Mouse (Mus musculus) midbrain, embryonic 13.5 days (tissue): ENCODE results near the gene Ucma. TPM values are rescaled to one million over a fixed set of nuclear protein-coding genes. Genes with fewer than 3 reads are reported as not detected.

Source experiments
- ATAC-seq: fragments of 200-750 bp; cut with Nextera tagmentation; 2 replicates; pipeline ENCODE4 v1.8.0; 2017; ENCODE audit warnings: mild to moderate bottlenecking, moderate TSS enrichment, moderate library complexity
- H3K27ac ChIP-seq: fragments of 300-500 bp; sonication (generic); 2 replicates; pipeline ENCODE4 v1.5.1; 2015; ENCODE audit warnings: inconsistent platforms, mild to moderate bottlenecking, moderate library complexity
- H3K27me3 ChIP-seq: fragments of 300-500 bp; sonication (generic); 2 replicates; pipeline ENCODE4 v1.6.1; 2015; ENCODE audit warnings: mild to moderate bottlenecking, inconsistent platforms
- H3K36me3 ChIP-seq: fragments of 300-500 bp; sonication (generic); 2 replicates; pipeline ENCODE4 v1.6.1; 2015; ENCODE audit warnings: mild to moderate bottlenecking, inconsistent platforms
- H3K4me1 ChIP-seq: fragments of 300-500 bp; sonication (generic); replicated peaks from 2 replicates; pipeline ENCODE4 v1.6.1; 2015; ENCODE audit warnings: inconsistent platforms
- H3K4me2 ChIP-seq: fragments of 300-500 bp; sonication (generic); replicated peaks from 2 replicates; pipeline ENCODE4 v1.6.1; 2015; ENCODE audit warnings: moderate library complexity, mild to moderate bottlenecking, inconsistent platforms
- H3K4me3 ChIP-seq: fragments of 300-500 bp; sonication (generic); replicated peaks from 2 replicates; pipeline ENCODE4 v1.5.1; 2015; ENCODE audit warnings: mild to moderate bottlenecking, inconsistent platforms
- H3K9ac ChIP-seq: fragments of 300-500 bp; sonication (generic); replicated peaks from 2 replicates; pipeline ENCODE4 v1.6.1; 2015; ENCODE audit warnings: mild to moderate bottlenecking, inconsistent platforms
- H3K9me3 ChIP-seq: fragments of 300-500 bp; sonication (generic); 2 replicates; pipeline ENCODE4 v1.6.1; 2016; ENCODE audit warnings: mild to moderate bottlenecking, inconsistent platforms
- WGBS: fragments of 180-500 bp; shearing (Covaris S2); methylation state at CpG from one replicate; pipeline ENCODE4 v1.1.7; 2015; 5-methylcytosine and 5-hydroxymethylcytosine counted together
- polyA plus RNA-seq: library from polyadenylated mRNA; unstranded; fragments of >200 nt; fragmentation: Nextera tagmentation; extraction: Ambion mirVana; gene quantifications from 2 replicates; pipeline ENCODE4 v1.2.1, GENCODE M21; 2015

Gene Ucma
- polyA plus RNA-seq, 1 experiment from 2014 or later: not detected

DNA sequence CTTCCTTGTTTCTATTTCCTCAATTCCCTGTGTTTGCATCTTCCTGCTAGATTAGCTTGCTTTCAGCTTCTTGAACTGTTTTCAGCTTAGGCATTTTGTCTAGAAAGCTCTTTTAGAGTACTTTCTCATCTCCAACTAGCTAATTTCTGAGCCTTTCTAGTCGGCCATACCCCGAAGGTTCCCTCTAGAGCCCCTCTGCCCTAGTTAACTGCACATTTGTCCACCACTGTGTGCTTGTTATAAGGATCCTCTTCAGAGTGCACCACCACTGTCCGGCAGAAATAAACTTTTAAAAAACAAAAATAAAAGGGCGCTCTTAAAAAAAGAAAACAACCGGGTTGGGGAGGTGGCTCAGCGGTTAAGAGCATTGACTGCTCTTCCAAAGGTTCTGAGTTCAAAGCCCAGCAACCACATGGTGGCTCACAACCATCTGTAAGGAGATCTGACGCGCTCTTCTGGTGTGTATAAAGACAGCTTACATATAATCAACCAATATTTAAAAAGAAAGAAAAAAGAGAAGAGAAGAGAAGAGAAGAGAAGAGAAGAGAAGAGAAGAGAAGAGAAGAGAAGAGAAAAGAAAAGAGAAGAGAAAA is 36.1 kb downstream of the Ucma start:
- Histone ChIP-seq H3K27ac (no peak overlapping the region), H3K27me3 (no peaks in the 10 kb centered on the region), H3K4me2 (peak overlapping the region; percentile 72), H3K4me1 (peaks cover 12% of the 10 kb centered on the region), H3K9ac (peak overlapping the region; percentile 55; the same call in 1 of the 2 replicates), H3K9me3 (no peaks in the 10 kb centered on the region), H3K4me3 (peak overlapping the region; percentile 68), H3K36me3 (peaks cover 14% of the 10 kb centered on the region)
- 17% methylated on average over 8 of the region's 8 CpGs for WGBS
- ATAC-seq: 0 out of 2 replicates have a peak, but pooled peaks have one; percentile 5

- no peak within 1 kb of the TSS for H3K27ac ChIP-seq
- peak; percentile 100 for ATAC-seq
- H3K4me1 ChIP-seq: peaks cover 12% of the 10 kb centered on the region
- 4% methylated on average over 32 of the region's 32 CpGs for WGBS
- peak within 1 kb of the TSS; percentile 55; the same call in 1 of the 2 replicates for H3K9ac ChIP-seq
- no peaks in the 10 kb centered on the region for H3K27me3 ChIP-seq
- no peaks in the 10 kb centered on the region for H3K9me3 ChIP-seq
- H3K4me3 ChIP-seq: peak within 1 kb of the TSS; percentile 68
- H3K4me2 ChIP-seq: peak within 1 kb of the TSS; percentile 72
- H3K36me3 ChIP-seq: peaks cover 12% of the 10 kb centered on the region
Measured at GRCm38 (mm10) chr2:5012491-5013324, 36.8 kb downstream of the Ucma start, which contains the start of gene Mcm10. Gene Mcm10 (minus strand): TSS chr2:5012791.

- peaks cover 12% of the 10 kb centered on the region for H3K4me1 ChIP-seq
- no peaks in the 10 kb centered on the region for H3K36me3 ChIP-seq
- no peak for ATAC-seq
- H3K9me3 ChIP-seq: no peaks in the 10 kb centered on the region
- no peaks in the 10 kb centered on the region for H3K27me3 ChIP-seq
- no peak overlapping the region for H3K4me2 ChIP-seq
- H3K27ac ChIP-seq: no peak overlapping the region
- 84% methylated on average over 7 of the region's 7 CpGs for WGBS
- no peak overlapping the region for H3K4me3 ChIP-seq
- no peak overlapping the region for H3K9ac ChIP-seq
Measured at GRCm38 (mm10) chr2:5014616-5015015, 38.7 kb downstream of the Ucma start.

GRCm38 (mm10) chr2:5015527-5015926 is 39.6 kb downstream of the Ucma start:
- Histone ChIP-seq H3K4me3 (no peak overlapping the region), H3K9me3 (no peaks in the 10 kb centered on the region), H3K36me3 (no peaks in the 10 kb centered on the region), H3K9ac (no peak overlapping the region), H3K27me3 (no peaks in the 10 kb centered on the region), H3K4me1 (peaks cover 12% of the 10 kb centered on the region), H3K4me2 (no peak overlapping the region), H3K27ac (no peak overlapping the region)
- no peak for ATAC-seq
- WGBS: 89% methylated on average over 6 of the region's 6 CpGs

DNA sequence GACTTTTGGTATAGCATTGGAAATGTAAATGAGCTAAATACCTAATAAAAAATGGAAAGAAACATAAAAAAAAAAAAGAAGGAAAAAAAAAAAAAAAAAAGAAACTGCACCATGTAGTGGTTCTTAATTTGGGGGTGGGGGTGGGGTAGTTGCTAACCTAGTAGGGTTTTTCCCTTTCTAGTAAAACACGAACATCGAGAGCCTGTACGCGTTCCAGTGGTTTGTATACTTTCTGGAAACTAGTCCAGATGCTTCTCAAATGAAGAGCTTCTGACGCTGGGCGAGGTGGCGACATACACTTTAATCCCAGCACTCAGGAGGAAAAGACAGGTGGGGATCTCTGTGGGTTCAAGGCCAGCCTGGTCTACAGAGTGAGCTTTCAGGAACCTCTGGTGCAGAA is 41.0 kb downstream of the Ucma start:
- H3K4me1 ChIP-seq: peaks cover 6% of the 10 kb centered on the region
- H3K9me3 ChIP-seq: no peaks in the 10 kb centered on the region
- no peak overlapping the region for H3K9ac ChIP-seq
- 94% methylated on average over 7 of the region's 7 CpGs for WGBS
- ATAC-seq: no peak
- H3K27me3 ChIP-seq: no peaks in the 10 kb centered on the region
- H3K4me3 ChIP-seq: no peak overlapping the region
- no peaks in the 10 kb centered on the region for H3K36me3 ChIP-seq
- H3K27ac ChIP-seq: no peak overlapping the region
- no peak overlapping the region for H3K4me2 ChIP-seq

DNA sequence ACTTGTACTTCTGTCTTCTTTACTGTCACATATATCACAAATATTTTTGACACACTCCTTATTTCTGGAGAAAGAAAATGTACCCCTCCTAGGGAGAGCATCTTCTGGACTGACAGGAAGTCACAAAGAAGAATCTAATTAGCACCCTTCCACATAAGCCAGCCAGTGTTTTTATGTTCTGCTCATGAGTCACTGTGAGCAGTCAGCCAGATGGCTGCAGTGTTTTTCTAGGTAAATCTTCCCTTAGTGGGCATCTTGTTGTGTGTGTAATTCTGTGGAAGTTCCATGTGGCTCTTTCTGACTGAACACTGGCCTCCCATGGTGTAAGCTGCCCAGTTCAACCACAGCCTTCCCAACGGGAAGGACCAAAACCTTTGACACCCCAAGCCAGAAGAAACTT is 43.8 kb downstream of the Ucma start:
- whole genome bisulfite sequencing: 65% methylated on average over 1 of the region's 1 CpGs
- ATAC-seq: no peak
- Histone ChIP-seq H3K4me2 (no peak overlapping the region), H3K9me3 (no peaks in the 10 kb centered on the region), H3K27me3 (no peaks in the 10 kb centered on the region), H3K9ac (no peak overlapping the region), H3K27ac (no peak overlapping the region), H3K4me1 (no peaks in the 10 kb centered on the region), H3K36me3 (no peaks in the 10 kb centered on the region), H3K4me3 (no peak overlapping the region)

DNA sequence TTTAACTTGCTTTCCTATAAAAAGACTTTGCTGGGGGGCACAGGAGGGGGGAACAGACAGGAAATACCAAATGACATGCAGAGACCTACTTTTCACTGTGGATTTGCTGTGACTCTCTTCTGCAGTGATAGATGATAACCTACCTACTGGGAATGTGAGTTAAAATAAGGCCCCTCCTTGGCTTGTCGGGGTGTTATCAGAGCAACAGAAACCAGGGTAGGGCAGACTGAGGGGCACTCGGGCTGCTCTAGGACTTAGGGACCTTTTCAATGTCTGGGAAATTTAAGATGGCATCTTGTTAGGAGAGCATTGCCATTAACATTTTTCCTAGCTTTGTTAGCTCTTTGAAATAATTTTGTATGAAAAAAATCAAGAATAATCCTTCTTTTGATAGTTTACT is 47.4 kb downstream of the Ucma start:
- Histone ChIP-seq H3K4me3 (no peak overlapping the region), H3K9me3 (no peaks in the 10 kb centered on the region), H3K4me1 (no peaks in the 10 kb centered on the region), H3K36me3 (no peaks in the 10 kb centered on the region), H3K27ac (no peak overlapping the region), H3K27me3 (no peaks in the 10 kb centered on the region), H3K4me2 (no peak overlapping the region), H3K9ac (no peak overlapping the region)
- 89% methylated on average over 2 of the region's 2 CpGs for WGBS
- ATAC-seq: no peak

GRCm38 (mm10) chr2:5023699-5024399 is 47.9 kb downstream of the Ucma start:
- Histone ChIP-seq H3K9me3 (no peaks in the 10 kb centered on the region), H3K36me3 (no peaks in the 10 kb centered on the region)
- 85% methylated on average over 14 of the region's 14 CpGs for WGBS

DNA sequence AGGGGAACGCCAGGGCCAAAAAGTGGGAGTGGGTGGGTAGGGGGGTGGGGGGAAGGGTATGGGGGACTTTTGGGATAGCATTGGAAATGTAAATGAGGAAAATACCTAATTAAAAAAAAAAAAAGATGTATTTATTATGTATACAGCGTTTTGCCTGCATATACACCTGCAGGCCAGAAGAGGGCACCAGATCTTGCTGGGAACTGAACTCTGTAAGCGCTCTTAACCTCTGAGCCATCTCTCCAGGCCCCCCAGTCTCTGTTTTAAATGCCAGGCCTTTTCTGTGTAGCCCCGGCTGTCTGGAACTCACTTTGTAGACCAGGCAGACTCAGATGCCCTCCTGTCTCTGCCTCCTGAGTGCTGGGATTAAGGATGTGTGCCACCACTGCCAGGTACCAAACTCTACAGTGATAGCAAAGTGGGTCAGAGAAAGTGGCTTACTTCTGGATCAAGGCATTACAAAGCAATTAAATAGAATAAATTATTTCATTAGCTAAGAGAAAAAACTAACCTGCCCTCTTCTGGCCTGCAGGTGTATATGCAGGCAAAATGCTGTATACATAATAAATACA is 49.3 kb downstream of the Ucma start:
- Histone ChIP-seq H3K9ac (no peak overlapping the region), H3K27ac (no peak overlapping the region), H3K36me3 (no peaks in the 10 kb centered on the region), H3K4me3 (no peak overlapping the region), H3K4me1 (no peaks in the 10 kb centered on the region), H3K4me2 (no peak overlapping the region), H3K27me3 (no peaks in the 10 kb centered on the region), H3K9me3 (no peaks in the 10 kb centered on the region)
- no peak for ATAC-seq
- 55% methylated on average over 4 of the region's 4 CpGs for WGBS

More at GRCm38 (mm10) chr2:5023699-5024399, 47.9 kb downstream of the Ucma start:
- no peaks in the 10 kb centered on the region for H3K27me3 ChIP-seq
- H3K4me1 ChIP-seq: no peaks in the 10 kb centered on the region
- no peak for ATAC-seq
- H3K4me3 ChIP-seq: no peak overlapping the region
- H3K27ac ChIP-seq: no peak overlapping the region
- no peak overlapping the region for H3K4me2 ChIP-seq
- H3K9ac ChIP-seq: no peak overlapping the region

GRCm38 (mm10) chr2:5027057-5027456 is 51.1 kb downstream of the Ucma start:
- no peak overlapping the region for H3K9ac ChIP-seq
- H3K27ac ChIP-seq: no peak overlapping the region
- 58% methylated on average over 6 of the region's 6 CpGs for WGBS
- H3K9me3 ChIP-seq: no peaks in the 10 kb centered on the region
- no peaks in the 10 kb centered on the region for H3K27me3 ChIP-seq
- ATAC-seq: no peak
- H3K4me1 ChIP-seq: no peaks in the 10 kb centered on the region
- H3K36me3 ChIP-seq: no peaks in the 10 kb centered on the region
- H3K4me2 ChIP-seq: no peak overlapping the region
- H3K4me3 ChIP-seq: no peak overlapping the region

DNA sequence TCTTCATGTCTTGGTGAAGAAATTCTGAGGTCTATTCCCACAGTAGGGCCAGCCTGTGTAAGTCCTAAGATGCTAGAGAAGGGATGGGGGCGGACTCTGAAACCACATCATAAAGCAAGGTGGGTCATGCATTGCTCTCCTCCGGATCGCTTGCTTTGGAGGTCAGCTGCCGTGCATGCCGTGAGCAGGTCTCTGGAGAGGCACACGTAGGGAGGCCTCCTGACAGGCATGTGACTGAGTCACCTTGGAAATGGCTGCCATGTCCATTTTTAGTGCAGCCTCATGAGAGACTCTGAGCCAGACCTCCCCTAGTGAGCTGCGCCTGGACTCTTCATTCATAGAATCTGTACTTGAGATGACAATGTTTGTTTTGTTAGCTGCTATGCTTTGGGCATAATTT is 52.1 kb downstream of the Ucma start:
- no peaks in the 10 kb centered on the region for H3K4me1 ChIP-seq
- H3K27ac ChIP-seq: no peak overlapping the region
- no peak overlapping the region for H3K4me3 ChIP-seq
- no peak for ATAC-seq
- H3K4me2 ChIP-seq: no peak overlapping the region
- H3K9ac ChIP-seq: no peak overlapping the region
- H3K36me3 ChIP-seq: no peaks in the 10 kb centered on the region
- no peaks in the 10 kb centered on the region for H3K9me3 ChIP-seq
- WGBS: 76% methylated on average over 7 of the region's 7 CpGs
- no peaks in the 10 kb centered on the region for H3K27me3 ChIP-seq

GRCm38 (mm10) chr2:5029808-5030207 is 53.9 kb downstream of the Ucma start:
- H3K4me2 ChIP-seq: no peak overlapping the region
- no peaks in the 10 kb centered on the region for H3K27me3 ChIP-seq
- no peak overlapping the region for H3K27ac ChIP-seq
- 82% methylated on average over 4 of the region's 4 CpGs for WGBS
- no peaks in the 10 kb centered on the region for H3K9me3 ChIP-seq
- H3K4me1 ChIP-seq: no peaks in the 10 kb centered on the region
- H3K36me3 ChIP-seq: no peaks in the 10 kb centered on the region
- no peak overlapping the region for H3K9ac ChIP-seq
- ATAC-seq: no peak
- no peak overlapping the region for H3K4me3 ChIP-seq
